Mouse (Mus musculus): ENCODE measurements around the gene Cd300ld5.
"Not testable (repeated sequence)": the region's sequence is repeated elsewhere in the genome, so short reads cannot be mapped to it uniquely, and the experiment has no call there.

Cd300ld5 gene

DNA sequence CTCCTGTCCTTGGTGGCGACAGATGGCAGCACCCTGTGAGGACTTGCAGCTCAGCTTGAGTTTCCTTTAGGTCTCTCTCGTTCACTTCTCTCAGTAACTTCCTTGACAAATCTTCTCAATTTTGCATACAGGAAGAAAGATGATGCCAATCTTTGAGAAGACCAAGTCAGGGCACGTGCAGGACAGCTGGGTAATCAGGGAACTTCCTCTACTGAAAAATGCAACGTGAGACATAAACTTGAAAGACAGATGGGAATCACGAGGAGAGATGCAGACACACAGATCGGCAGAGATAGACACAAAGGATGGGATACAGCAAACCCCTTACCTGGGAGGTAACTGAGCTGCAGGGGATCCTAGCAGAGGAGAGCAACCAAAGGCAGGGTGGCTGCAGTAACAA, at the start of gene Cd300ld5:
Gene Cd300ld5 (minus strand): TSS at position 101 of the 400 bp plus-strand sequence.
- in situ Hi-C loops (cut with MseI, MboI) = not testable (repeated sequence)

DNA sequence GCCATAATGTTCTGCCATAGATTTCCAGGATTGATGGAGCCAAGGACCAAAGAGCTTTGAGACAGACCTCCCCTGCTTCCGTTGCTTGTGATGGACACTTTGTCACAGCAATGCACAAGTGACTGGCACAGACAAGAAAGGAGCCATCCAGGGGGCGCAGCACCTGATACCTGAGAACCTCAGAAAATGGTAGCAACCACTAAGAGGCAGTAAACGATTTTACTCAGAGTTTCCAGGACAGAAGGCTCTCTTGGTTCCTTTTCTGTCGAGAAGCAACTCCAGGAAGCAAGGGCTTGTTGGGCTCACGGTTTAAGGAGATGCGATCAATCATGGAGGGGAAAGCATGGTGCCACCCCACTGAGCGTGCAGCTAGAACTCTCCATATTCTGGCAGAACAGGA, 48.6 kb upstream of the Cd300ld5 start:
- in situ Hi-C loops (cut with MseI, MboI) = no loop called here

DNA sequence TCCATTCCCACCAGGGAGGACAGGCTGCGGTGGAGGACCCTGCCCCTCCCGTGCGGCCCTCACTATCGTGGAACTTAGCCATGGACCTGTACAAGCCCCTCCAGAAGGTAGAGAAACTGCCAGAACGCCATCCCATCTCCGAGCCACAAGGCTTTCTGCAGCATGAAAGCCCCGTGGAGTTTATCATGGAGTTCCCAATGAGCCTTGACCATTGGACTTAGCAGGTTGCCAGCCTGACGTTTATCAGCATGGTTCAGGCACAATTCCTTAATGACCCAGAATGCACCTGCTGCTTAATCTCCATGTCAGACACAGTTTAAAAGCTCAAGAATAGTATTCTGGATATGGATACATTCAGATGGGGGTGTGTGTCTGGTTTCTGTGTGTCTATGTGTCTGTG, 47.5 kb upstream of the Cd300ld5 start:
- in situ Hi-C loops (cut with MseI, MboI) = no loop called here

DNA sequence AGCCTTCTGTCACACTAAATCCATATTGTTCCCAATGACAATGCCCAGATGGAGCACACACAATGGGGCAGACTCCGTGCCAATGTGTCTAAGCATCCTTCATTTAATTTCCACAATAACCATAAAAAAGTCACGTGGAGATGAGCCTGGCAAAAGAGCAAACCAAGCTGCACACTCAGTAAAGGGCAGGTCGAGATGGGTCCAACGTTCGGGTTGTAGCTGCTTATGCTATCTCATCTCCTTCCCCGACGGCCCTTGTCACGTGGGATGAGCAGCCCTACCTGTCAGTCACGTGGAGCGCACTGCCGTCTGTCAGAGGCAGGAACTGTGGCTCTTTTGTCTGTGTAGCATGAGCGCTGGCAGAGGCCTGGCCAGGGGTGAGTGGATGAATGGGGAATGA, 47.0 kb upstream of the Cd300ld5 start:
- in situ Hi-C loops (cut with MseI, MboI) = loop anchor here in 1 of 2 experiments (5.0 kb wide), 1 partner anchor 68 kb away; no protein-coding TSS in a partner anchor

DNA sequence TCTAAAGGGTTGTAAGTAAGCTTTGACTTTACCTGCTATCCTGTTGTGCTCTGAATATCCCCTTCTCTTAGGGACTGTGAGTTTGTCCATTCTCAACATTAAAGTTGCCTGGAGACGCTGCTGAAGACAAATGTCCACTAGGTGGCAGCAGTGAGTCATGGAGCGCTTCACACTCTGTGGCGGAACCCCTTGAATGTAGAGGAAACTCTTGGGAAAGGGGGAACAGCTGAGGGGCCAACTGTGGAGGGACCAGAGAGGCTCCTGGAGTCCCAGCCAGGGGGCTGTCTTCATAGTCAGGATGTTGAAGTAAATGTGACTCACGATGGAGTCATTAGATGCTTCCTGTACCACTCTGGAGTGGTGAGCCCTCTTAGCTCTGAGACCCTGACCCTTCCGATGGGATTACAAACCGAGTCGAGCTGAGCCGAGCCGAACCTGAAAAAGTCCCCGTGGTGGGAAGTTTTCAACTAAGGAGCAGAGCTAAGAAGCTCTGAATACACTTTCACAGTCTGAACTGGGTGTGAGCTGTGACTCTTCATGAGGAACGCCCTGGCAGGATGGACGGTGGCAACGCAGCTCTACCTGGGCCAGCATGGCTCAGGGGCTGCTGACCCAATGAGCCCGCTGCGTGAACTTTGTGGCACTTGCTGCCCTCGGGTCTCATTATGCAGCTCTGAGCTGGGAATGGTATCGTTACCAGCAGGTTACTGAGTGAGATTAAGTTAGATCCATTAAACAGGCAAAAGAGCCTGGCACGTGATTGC, 46.0 kb upstream of the Cd300ld5 start:
- in situ Hi-C loops (cut with MseI, MboI) = loop anchor here in 1 of 2 experiments (5.0 kb wide), 1 partner anchor 69 kb away; no protein-coding TSS in a partner anchor

DNA sequence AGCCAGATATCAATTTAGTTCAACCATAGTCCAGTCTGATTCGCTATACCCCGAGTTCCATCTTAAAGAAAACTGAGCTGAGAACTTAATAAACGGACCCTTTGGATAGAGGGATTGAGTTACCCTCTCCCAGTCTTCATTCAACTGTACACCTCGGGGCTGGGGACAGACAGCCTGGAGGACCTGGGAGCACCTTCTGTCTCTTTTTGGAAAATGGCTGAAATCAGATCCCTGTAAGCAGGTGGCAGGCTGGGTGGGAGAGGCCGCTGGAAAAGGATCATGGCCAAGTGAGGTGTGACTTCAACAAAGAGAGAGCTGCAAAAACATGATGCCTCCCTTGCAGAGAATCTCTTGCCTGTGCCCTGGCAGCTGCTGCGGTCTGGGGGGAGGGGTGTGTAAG, 44.6 kb upstream of the Cd300ld5 start:
- in situ Hi-C loops (cut with MseI, MboI) = loop anchor here in 1 of 2 experiments (5.0 kb wide), 1 partner anchor 70 kb away; no protein-coding TSS in a partner anchor

DNA sequence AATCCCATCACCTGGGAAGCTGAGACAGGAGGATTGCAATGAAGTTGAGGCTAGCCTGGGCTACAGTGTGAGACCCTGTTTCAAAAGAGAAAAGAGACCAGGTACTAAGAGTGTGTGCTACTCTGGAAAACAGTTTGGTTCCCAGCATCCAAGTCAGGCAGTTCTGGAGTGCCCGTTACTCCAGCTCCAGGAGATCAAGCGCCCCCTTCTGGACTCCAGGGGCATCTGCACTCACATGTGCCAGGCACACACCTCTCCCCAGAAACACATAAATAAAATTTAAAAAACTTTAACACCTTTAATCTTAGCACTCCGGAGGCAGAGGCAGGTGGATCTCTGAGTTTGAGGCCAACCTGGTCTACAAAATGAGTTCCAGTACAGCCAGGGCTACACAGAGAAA, 43.8 kb upstream of the Cd300ld5 start:
- in situ Hi-C loops (cut with MseI, MboI) = loop anchor here in 1 of 2 experiments (5.0 kb wide), 1 partner anchor 71 kb away; no protein-coding TSS in a partner anchor

DNA sequence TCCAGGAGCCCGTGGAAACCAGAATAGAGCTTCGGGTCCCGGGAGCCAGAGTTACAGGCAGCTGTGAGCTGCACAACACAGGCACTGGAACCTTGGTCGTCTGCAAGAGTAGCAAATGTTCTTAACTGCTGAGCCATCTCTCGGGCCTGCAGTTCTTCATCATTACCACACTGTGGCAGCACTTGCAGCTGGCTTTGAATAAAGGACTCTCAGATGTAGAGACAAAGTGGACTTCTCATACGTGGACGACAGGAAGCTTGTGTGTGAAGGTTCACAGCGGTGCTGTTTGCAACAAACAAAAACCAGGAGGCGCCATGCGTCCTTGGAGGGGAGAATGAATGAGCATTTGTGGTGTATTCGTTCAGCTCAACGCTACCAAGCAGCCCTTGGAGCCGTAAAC, 43.3 kb upstream of the Cd300ld5 start:
- in situ Hi-C loops (cut with MseI, MboI) = loop anchor here in 1 of 2 experiments (5.0 kb wide), 1 partner anchor 71 kb away; no protein-coding TSS in a partner anchor

DNA sequence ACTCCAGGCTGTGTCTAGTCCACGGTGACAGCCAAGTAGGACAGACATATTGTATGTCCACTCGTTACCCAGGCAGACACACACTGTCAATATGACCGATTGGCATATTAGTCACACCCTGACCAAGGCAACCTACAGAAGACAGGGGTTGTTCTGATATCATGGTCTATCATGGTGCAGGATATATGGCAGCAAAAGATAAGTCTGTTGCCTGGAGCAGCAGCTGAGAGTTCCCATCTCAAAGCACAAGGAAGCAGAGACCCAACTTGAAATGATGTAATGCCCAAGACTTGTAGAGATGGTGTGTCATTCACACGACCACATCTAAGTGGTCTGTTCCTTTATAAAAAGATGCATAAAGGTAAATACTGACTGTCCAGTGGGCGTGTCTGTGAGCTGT, 41.1 kb upstream of the Cd300ld5 start:
- in situ Hi-C loops (cut with MseI, MboI) = no loop called here

DNA sequence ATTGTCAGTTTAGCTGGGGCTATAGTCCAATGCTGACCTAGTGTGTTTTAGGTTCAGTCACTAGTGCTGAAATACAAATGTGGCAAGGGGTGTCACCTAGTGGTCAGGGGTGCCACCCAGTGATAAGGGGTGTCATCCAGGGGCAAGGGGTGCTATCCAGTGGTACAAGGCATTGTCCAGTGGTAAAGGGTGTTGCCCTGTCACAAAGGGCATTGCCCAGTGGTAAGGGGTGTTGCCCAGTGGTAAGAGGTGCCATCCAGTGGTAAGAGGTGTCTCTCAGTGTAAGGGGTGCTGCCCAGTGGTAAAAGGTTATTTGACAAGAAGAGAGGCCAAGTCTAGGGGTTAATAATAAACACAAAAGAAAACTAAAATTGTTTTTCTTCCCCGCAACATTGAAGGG, 39.9 kb upstream of the Cd300ld5 start:
- in situ Hi-C loops (cut with MseI, MboI) = no loop called here

DNA sequence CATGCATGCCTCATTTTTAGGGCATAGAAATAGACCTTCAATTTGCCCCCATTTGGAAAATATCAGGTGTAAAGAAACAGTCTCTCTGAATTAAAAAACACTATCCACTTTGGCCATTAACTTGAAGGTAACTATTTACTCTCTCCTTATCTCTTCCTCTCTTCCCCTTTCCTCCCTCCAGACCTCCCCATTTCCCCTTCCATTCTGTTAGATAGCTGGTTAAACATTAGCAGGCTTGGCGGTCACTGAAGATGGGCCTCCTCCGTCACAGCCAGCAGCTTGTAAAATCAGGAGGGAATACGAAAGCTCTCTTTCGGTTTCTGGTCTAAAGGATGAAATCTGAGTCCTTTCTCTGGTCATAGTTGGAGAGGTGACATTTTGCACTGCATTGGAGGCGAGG, 38.3 kb upstream of the Cd300ld5 start:
- in situ Hi-C loops (cut with MseI, MboI) = no loop called here

DNA sequence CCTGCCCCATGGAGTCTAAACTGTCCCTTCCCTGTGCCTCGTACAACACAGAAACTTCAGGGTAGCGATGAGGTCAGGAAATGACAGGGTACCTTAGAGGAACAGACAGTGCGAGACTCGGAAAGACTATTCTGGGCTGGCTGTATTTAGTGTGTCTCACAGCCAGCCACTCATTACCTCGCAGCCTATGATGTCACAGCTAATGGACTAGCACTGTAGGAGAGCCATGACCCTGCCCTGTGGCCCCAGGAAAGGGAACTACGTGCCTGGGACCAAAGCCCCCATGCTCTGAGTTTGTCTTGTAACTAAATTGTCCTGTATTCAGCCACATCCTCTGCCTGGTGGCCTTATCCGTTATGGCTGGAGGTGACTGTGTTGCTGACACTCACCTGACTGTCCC, 37.8 kb upstream of the Cd300ld5 start:
- in situ Hi-C loops (cut with MseI, MboI) = no loop called here

DNA sequence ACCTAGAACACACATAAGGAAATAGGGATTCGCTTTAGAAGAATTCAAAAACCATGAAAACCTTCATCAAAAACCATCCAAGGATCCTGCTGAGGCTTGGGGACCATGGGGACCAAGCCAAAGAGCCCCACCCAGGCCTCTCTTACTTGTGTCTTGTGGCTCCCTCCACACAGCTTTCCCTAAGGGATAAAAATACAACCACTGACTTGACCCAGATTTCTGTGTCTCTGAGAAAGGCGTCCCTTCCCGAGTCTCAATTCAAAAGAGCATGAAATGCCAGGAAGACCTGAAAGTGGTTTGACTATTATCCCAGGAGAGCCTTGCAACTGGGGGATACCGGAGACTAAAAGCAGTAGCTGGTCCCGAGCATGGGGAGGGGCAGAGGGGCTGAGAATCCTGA, 35.4 kb upstream of the Cd300ld5 start:
- in situ Hi-C loops (cut with MseI, MboI) = no loop called here

DNA sequence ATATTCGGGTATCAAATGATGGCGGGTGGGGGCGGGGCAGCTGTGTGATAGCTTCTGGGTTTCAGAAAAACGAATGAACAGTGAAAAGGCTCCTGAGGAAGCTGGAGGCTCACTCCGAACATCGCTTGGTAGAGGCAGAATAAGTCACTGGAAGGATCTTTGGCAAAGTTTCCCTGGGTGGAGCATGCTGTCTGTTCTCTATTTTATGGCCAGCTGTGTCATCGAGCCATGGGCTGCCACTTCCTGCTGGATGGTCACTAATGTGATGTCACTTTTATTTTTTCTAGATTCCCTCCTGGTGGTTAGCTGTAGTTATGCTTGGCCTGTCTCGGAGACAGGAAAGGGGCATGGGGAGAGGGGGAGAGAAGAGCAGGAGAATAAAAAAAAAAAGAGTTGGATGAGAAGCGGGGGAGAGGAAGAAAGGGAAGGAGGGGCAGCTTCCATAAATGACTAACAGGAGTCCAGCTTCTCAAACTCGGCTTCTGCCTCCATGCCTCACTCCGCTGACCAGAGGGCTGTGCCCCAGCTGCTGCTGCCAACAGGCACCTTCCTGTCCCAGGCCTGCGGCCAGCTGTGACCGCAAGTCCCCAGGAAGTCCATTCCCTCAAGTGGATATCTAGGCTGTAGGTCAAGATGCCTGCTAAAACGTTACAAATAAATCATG, 34.2 kb upstream of the Cd300ld5 start:
- in situ Hi-C loops (cut with MseI, MboI) = no loop called here

DNA sequence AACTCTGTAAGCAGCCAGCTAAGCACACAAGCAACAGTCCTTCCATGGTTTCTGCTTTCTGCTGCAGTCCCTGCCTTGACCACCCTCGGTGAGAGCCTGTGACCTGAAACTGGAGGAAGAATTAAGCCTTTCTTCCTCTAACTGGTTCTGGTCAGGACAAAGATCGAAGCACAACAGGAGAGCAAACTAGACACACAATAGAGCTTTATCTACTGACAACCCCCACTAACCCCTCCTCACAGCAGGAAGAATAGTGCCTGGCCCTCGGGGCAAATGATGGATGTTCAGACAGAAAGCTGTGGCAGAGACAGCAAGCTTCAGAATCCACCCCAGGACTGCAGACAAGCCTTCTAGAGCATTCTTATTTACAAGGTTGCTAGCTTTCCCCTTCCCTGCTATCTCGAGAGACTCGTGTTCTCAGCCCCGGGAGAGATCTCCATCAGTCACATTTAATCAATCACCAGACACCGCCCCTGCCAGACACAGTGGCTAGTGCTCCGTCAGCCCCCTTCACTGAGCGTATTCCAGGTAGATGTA, 33.5 kb upstream of the Cd300ld5 start:
- in situ Hi-C loops (cut with MseI, MboI) = no loop called here

DNA sequence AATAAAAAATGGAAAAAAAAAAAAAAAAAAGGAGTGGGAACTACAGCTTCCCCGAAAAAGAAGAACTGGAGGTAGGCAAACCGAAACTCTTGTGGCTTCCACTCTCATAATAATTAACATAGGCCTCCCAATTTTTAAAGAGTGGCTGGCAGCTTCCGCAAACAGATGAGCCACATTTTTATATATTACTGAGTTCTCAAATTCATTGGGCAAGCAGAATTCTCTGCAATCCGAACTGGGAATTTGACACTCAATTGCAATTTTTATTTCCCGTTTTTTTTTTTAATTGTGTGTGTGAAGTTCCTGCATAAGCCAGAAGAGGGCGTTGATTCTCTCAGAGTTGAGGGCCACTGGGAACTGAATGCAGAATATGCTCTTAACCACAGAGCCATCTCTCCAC, 29.2 kb upstream of the Cd300ld5 start:
- in situ Hi-C loops (cut with MseI, MboI) = no loop called here

DNA sequence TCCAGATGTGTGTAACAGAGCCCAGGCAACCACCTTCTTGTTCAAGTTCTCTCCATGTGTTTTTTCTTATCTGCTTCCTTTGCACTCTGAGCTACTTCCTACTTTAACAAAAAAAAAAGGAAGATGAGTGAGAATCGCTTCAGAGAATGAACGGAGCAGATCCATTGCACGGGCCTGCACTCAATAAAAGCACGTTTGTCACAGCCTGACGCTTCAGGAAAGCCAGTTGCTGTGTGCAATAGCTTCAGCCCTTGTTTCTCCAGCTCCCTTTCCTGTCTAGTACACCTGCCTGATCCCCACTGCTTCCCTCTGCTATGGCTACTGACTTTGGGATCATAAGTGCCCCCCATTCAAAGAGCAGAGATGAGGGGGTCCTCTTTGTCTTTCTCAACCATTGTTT, 24.5 kb upstream of the Cd300ld5 start, which contains the start of gene Cd300e:
Gene Cd300e (minus strand): TSS at position 101 of the 400 bp plus-strand sequence.
- in situ Hi-C loops (cut with MseI, MboI) = no loop called here

DNA sequence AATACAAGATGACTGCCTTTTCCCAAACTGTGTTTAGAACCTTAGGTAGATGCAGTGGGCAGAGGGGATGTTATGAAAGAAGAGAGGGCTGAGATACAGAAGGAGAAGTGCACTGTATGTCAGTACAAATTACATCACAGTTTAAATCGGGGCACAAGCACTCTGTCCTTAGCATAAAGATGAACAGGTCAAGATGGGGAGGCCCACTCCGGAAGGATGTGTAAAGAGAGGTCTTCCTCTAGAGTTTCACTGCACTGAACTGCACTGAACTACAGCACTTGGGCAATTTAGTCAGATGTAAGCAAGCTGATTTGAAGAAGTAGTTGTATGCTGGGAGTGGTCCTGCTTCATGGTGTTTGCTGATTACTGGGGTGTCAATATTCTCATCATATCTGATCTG, 22.2 kb upstream of the Cd300ld5 start:
- in situ Hi-C loops (cut with MseI, MboI) = loop anchor here in 1 of 2 experiments (10.0 kb wide), 2 partner anchors 65 to 125 kb away; partner anchors contain the start of gene Cd300lb

DNA sequence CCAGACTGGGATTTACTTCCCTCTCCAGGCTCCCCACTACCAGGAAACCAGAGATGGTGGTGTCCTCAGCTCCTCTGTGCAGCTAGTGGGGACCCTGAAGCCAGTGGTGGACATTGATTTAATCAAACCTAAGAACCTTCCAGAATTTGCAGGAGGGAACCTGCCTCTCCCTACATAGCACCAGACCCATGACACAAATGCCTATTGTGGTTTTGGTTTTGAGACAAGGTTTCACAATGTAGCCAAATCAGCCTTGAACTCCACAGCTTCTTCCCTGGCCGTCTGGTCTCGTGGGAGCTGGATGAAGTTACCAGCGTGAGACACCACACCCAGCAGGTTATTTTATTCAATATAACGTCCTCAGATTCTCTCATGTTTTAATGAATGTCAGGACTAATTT, 21.1 kb upstream of the Cd300ld5 start:
- in situ Hi-C loops (cut with MseI, MboI) = loop anchor here in 1 of 2 experiments (10.0 kb wide), 2 partner anchors 64 to 124 kb away; partner anchors contain the start of gene Cd300lb

DNA sequence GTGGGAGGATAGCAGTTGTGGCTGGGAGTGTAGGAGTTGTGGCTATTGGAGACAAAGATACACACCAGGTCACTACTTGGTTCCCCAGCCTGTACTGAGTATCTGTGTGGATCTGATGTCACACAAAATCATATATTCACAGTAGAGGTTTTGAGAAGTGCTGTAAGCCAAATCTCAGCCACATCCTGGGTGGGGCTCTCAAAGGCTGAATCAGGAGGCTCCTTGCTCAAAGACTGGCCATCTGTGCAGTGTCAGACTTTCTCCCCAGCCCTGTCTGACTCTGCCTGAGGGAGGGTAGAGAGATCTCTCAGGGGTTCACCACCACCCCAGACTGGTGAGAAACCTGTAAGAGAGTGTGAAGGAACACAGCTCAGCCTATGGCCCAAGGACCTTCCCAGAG, 17.0 kb upstream of the Cd300ld5 start:
- in situ Hi-C loops (cut with MseI, MboI) = loop anchor here in 1 of 2 experiments (10.0 kb wide), 2 partner anchors 60 to 120 kb away; partner anchors contain the start of gene Cd300lb

DNA sequence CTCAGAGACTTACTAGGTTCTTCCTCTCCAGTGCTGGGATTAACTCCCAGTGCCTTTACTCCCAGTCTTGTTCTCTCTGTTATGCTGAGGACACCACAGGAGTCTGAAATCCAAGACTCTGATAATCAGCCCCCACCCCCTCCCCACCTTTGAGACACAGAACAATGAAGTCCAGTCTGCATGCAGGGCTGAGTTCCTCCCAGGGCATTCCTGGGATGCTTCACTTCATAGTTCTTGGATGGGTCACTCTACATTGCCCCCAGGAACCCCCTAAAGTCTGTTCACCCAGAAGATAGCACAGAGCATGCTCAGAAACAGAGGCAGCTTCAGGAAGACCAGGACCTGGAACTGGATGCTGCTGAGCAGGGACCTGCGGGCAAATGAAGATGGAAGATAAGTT, 15.4 kb upstream of the Cd300ld5 start:
- in situ Hi-C loops (cut with MseI, MboI) = loop anchor here in 1 of 2 experiments (10.0 kb wide), 2 partner anchors 58 to 118 kb away; partner anchors contain the start of gene Cd300lb

DNA sequence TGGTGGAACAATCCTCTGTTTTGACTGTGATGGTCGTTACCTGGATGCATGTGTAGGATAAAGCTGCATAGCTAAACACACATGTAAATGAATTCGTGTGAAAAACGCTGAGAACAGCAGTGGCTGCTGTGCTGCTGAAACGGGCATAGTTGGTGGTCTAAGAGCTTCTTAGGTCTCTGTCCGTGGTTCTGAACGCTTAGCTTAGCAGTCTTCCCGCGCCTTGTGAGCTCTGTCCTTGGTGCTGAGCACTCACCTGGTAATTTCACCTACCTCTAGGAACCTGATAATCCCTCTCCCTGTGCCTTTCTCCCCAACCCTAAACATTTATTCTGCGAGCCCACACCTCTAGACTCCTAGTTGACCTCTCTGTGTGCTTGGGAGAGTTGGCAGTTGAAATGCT, 14.6 kb upstream of the Cd300ld5 start:
- in situ Hi-C loops (cut with MseI, MboI) = loop anchor here in 1 of 2 experiments (10.0 kb wide), 2 partner anchors 57 to 117 kb away; partner anchors contain the start of gene Cd300lb
